Mouse (Mus musculus) c-Kit-positive CD71-positive TER-119-positive erythroid progenitor cells, embryonic 14.5 days (primary cell): ENCODE data around the gene Hes1.

Experiments
- DNase-seq: peaks from one replicate; pipeline ENCODE4 v3.0.0-alpha.2; 2013; ENCODE audit warnings: low spot score

Hes1 gene

GRCm38 (mm10) chr16:30063984-30064453 is at the start of gene Hes1:
Gene Hes1 (plus strand): TSS chr16:30064384.
- DNase-seq = no peak

- no peak for DNase-seq
Measured at GRCm38 (mm10) chr16:30016064-30016463, 48.1 kb upstream of the Hes1 start.

- DNase-seq = no peak
Measured at GRCm38 (mm10) chr16:30020124-30020523, 44.1 kb upstream of the Hes1 start.

- no peak for DNase-seq
Measured at GRCm38 (mm10) chr16:30022352-30022751, 41.8 kb upstream of the Hes1 start.

- DNase-seq = no peak
Measured at GRCm38 (mm10) chr16:30022890-30023797, 41.0 kb upstream of the Hes1 start.

GRCm38 (mm10) chr16:30024681-30025262 is 39.4 kb upstream of the Hes1 start:
- no peak for DNase-seq

GRCm38 (mm10) chr16:30028184-30028583 is 36.0 kb upstream of the Hes1 start:
- no peak for DNase-seq

GRCm38 (mm10) chr16:30029264-30030003 is 34.8 kb upstream of the Hes1 start:
- no peak for DNase-seq

GRCm38 (mm10) chr16:30032326-30032904 is 31.8 kb upstream of the Hes1 start:
- DNase-seq = no peak

- no peak for DNase-seq
Measured at GRCm38 (mm10) chr16:30033390-30033789, 30.8 kb upstream of the Hes1 start.

- no peak for DNase-seq
Measured at GRCm38 (mm10) chr16:30034001-30034400, 30.2 kb upstream of the Hes1 start.

- no peak for DNase-seq
Measured at GRCm38 (mm10) chr16:30034521-30034920, 29.7 kb upstream of the Hes1 start.

- no peak for DNase-seq
Measured at GRCm38 (mm10) chr16:30034979-30035440, 29.2 kb upstream of the Hes1 start.

- no peak for DNase-seq
Measured at GRCm38 (mm10) chr16:30036104-30036503, 28.1 kb upstream of the Hes1 start.

- DNase-seq = no peak
Measured at GRCm38 (mm10) chr16:30038663-30039593, 25.3 kb upstream of the Hes1 start.

GRCm38 (mm10) chr16:30039841-30040240 is 24.3 kb upstream of the Hes1 start:
- no peak for DNase-seq

GRCm38 (mm10) chr16:30042859-30043258 is 21.3 kb upstream of the Hes1 start:
- DNase-seq = no peak

- no peak for DNase-seq
Measured at GRCm38 (mm10) chr16:30045615-30046014, 18.6 kb upstream of the Hes1 start.

GRCm38 (mm10) chr16:30047010-30047409 is 17.2 kb upstream of the Hes1 start:
- no peak for DNase-seq

GRCm38 (mm10) chr16:30047421-30047831 is 16.8 kb upstream of the Hes1 start:
- DNase-seq = no peak
